Mouse (Mus musculus): ENCODE measurements around the gene Mtmr12. TPM values are rescaled to one million over a fixed set of nuclear protein-coding genes. Genes with fewer than 3 reads are reported as not detected.

Gene Mtmr12
- polyA plus RNA-seq, 1 experiment: 5.4 TPM

Other genes starting within 250 kb of the Mtmr12 start
- 220 and 238 TPM in 2 replicates for gene Sub1, start 208.0 kb upstream of the Mtmr12 start, polyA plus RNA-seq (2012; ENCODE audit: insufficient read depth, insufficient read length, missing spikeins)
- 45.3 and 50.3 TPM in 2 replicates for gene Zfr, start 87.2 kb upstream of the Mtmr12 start, polyA plus RNA-seq (2012; ENCODE audit: insufficient read depth, insufficient read length, missing spikeins)
- gene Golph3, start 116.4 kb downstream of the Mtmr12 start, polyA plus RNA-seq (2012; ENCODE audit: insufficient read depth, insufficient read length, missing spikeins): 81.3 and 89.4 TPM in 2 replicates
- 3.1 TPM in 1 of 2 replicates, not detected in the other for gene 1810049J17Rik, start 116.9 kb downstream of the Mtmr12 start, polyA plus RNA-seq (2012; ENCODE audit: insufficient read depth, insufficient read length, missing spikeins)

Data from brown adipose tissue, adult 24 weeks (tissue).